8 mouse cellular contexts compared by ENCODE assay signal in the genomic region with DNA sequence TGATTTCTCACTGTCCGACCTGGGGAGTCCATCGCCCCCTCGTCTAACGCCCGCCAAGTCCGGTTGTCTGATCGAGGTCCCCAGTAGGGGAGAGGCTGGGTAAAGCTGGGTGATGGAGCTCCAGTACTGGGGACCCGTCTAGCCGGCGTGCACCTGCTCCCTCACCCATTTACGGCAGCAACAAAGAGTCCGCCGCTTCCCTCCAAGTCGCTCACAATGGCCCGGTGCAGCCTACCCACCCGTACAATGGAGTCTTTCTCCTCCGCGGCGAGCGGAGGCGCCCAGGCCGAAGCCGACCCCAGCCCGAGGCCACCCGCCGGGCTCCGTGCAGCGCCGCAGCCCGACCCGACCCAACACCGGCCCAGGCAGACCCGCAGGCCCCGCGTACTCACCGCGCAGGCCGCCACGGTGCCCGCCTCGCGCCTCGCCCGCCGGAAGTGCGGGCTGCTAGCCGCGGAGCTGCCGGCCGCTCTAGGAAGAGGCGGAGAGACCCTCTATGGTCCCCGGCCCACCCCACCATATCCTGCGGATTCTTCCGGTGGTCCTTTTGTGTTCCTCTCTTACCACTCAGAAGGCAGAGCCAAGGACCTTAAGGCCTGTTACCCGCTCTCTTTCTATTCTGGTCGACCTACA. TPM values are rescaled to one million over a fixed set of nuclear protein-coding genes. Genes with fewer than 3 reads are reported as not detected.
A peak's percentile ranks its signal among the peaks of the same experiment; 100 is the strongest.
DNase-seq lines count a peak whose midpoint lies in the region; ATAC-seq and TF ChIP-seq lines count a peak whose summit lies in the region.

A gene (minus strand): TSS at position 461 of the 633 bp plus-strand sequence.

- POLR2A ChIA-PET in Patski (lab: Charles Lee), result no interaction called here

- peak within 1 kb of the TSS; percentile 100 for H3K9ac ChIP-seq in hindbrain, embryonic 11.5 days (ENCODE audit: low read depth, low read length)

- WGBS in cerebellum, adult 2 months, result under 1% methylated on average over 55 of the region's 56 CpGs
- WGBS in hindbrain, embryonic 11.5 days, result under 1% methylated on average over 50 of the region's 56 CpGs

- H3K4me1 ChIP-seq in cerebellum, adult 2 months (ENCODE audit: control insufficient read depth, insufficient read depth, low read length), result no peaks in the 10 kb centered on the region
- no peaks in the 10 kb centered on the region for H3K4me1 ChIP-seq in hindbrain, embryonic 11.5 days (replicated peaks; ENCODE audit: control insufficient read depth, insufficient read depth, low read length)

- peak within 1 kb of the TSS; percentile 89 for H3K4me3 ChIP-seq in cerebellum, adult 2 months (replicated peaks; ENCODE audit: insufficient read depth, low read depth, low read length)
- peak within 1 kb of the TSS; percentile 90 for H3K4me3 ChIP-seq in hindbrain, embryonic 11.5 days (ENCODE audit: low read depth, low read length)

- DNase-seq in Patski (ENCODE audit: low read depth, low spot score), result peak; percentile 22
- DNase-seq in cerebellum, adult 2 months, result peak; percentile 78 to 80
- peak; percentile 91 for DNase-seq in hindbrain, embryonic 11.5 days (ENCODE audit: low spot score)
- peak; percentile 61 to 76 for DNase-seq in layer of hippocampus, postnatal 14 days (ENCODE audit: low spot score in 2 of 2)
- peak; percentile 79 to 87 for DNase-seq in lung, postnatal 4 days
- peak; percentile 63 for DNase-seq in retina, postnatal 7 days (ENCODE audit: low read depth, low spot score)
- DNase-seq in urinary bladder, postnatal 25 days (ENCODE audit: low spot score), result peak; percentile 60

- TF ChIP-seq CTCF in Patski (IDR thresholded peaks at IDR 0.05), result no peak
- no peak for TF ChIP-seq CTCF in cerebellum, adult 2 months (IDR thresholded peaks at IDR 0.05; ENCODE audit: borderline replicate concordance, insufficient read depth, low read depth, low read length)

- H3K4me2 ChIP-seq in hindbrain, embryonic 11.5 days (replicated peaks; ENCODE audit: low read depth, low read length), result peak within 1 kb of the TSS; percentile 53

- H3K36me3 ChIP-seq in hindbrain, embryonic 11.5 days (ENCODE audit: control insufficient read depth, insufficient read depth, low read length), result no peaks in the 10 kb centered on the region

- CTCF ChIA-PET in Patski (lab: Charles Lee), result interaction anchor here (1.8 kb wide), 1 partner anchor 10 kb away, joined by 4 read pairs; no protein-coding TSS in a partner anchor

- H3K9me3 ChIP-seq in hindbrain, embryonic 11.5 days (ENCODE audit: control insufficient read depth, low read length), result no peaks in the 10 kb centered on the region

- H3K27me3 ChIP-seq in Patski, result no peaks in the 10 kb centered on the region
- H3K27me3 ChIP-seq in cerebellum, adult 2 months (ENCODE audit: control insufficient read depth, insufficient read depth, low read length), result no peaks in the 10 kb centered on the region
- H3K27me3 ChIP-seq in hindbrain, embryonic 11.5 days (ENCODE audit: control insufficient read depth, insufficient read depth, low read length), result no peaks in the 10 kb centered on the region

- peak; percentile 72 for ATAC-seq in Patski
- peak; percentile 91 for ATAC-seq in frontal cortex, adult (ENCODE audit: low TSS enrichment)
- peak; percentile 93 for ATAC-seq in hindbrain, embryonic 11.5 days (ENCODE audit: low FRiP score)

- in situ Hi-C loops in Patski (cut with MboI; ENCODE audit: low pct_unique_long_range_greater_than_20kb), result no loop called here

- peak within 1 kb of the TSS; percentile 75 for H3K27ac ChIP-seq in cerebellum, adult 2 months (ENCODE audit: insufficient read depth, low read length)
- peak within 1 kb of the TSS; percentile 94 for H3K27ac ChIP-seq in hindbrain, embryonic 11.5 days (ENCODE audit: low read depth, low read length)

- 0 out of 2 replicates have a peak, but pooled peaks have one; percentile 37 for TF ChIP-seq POLR2A in cerebellum, adult 2 months (IDR thresholded peaks at IDR 0.05; ENCODE audit: borderline replicate concordance, insufficient read depth, low read length)

RNA-seq across cellular contexts. Expression of the gene that starts here (rescaled TPM):
- polyA plus RNA-seq in Patski (2021), result 43.7 TPM
- 32.4 and 34.2 TPM in 2 replicates for polyA plus RNA-seq in cerebellum, adult 2 months (2012; rRNA removed)
- 313 and 337 TPM in 2 replicates for polyA plus RNA-seq in hindbrain, embryonic 11.5 days (2014; fragmentation: Nextera tagmentation; extraction: Ambion mirVana)
- 10 to 100 TPM; 23.7 to 26.9 TPM for total RNA-seq in layer of hippocampus, postnatal 14 days (2021)

Comparison
In these comparisons a context has a peak if more than half of its experiments do, and no peak if none do; other contexts are left out.
1. Peak in every context shown above with its lines: DNase-seq, ATAC-seq, H3K4me3 ChIP-seq and H3K27ac ChIP-seq.
2. DNase-seq: peak in every context shown above with its lines; median percentile 91 in hindbrain, embryonic 11.5 days; 83 in lung, postnatal 4 days; 79 in cerebellum, adult 2 months; 68 in layer of hippocampus, postnatal 14 days; 63 in retina, postnatal 7 days; 60 in urinary bladder, postnatal 25 days; 22 in Patski.